Comparison of ENCODE assay signal across 8 mouse cellular contexts in genomic region chr17:46393012-46393411, GRCm38 (mm10). TPM values are rescaled to one million over a fixed set of nuclear protein-coding genes. Genes with fewer than 3 reads are reported as not detected.
DNase-seq lines count a peak whose midpoint lies in the region; ATAC-seq and TF ChIP-seq lines count a peak whose summit lies in the region.

No protein-coding gene starts in this region.

- H3K9ac ChIP-seq in forebrain, postnatal 0 days = no peak overlapping the region
- H3K9ac ChIP-seq in forebrain, embryonic 13.5 days = no peak overlapping the region
- H3K9ac ChIP-seq in neural tube, embryonic 15.5 days (replicated peaks) = no peak overlapping the region
- no peak overlapping the region for H3K9ac ChIP-seq in hindbrain, postnatal 0 days (replicated peaks; ENCODE audit: low read length)
- no peak overlapping the region for H3K9ac ChIP-seq in neural tube, embryonic 11.5 days (ENCODE audit: low read length)

- ATAC-seq in forebrain, postnatal 0 days = no peak
- no peak for ATAC-seq in forebrain, embryonic 13.5 days
- ATAC-seq in neural tube, embryonic 15.5 days (ENCODE audit: low FRiP score) = no peak
- ATAC-seq in hindbrain, postnatal 0 days = no peak
- no peak for ATAC-seq in neural tube, embryonic 11.5 days (ENCODE audit: insufficient read depth, low FRiP score, low TSS enrichment)

- no peak overlapping the region for H3K27ac ChIP-seq in forebrain, postnatal 0 days (ENCODE audit: low read depth, low read length)
- no peak overlapping the region for H3K27ac ChIP-seq in forebrain, embryonic 13.5 days
- H3K27ac ChIP-seq in neural tube, embryonic 15.5 days (replicated peaks) = no peak overlapping the region
- no peak overlapping the region for H3K27ac ChIP-seq in hindbrain, postnatal 0 days
- H3K27ac ChIP-seq in neural tube, embryonic 11.5 days (ENCODE audit: low read depth, low read length) = no peak overlapping the region

- H3K27me3 ChIP-seq in forebrain, postnatal 0 days (ENCODE audit: insufficient read depth, low read length) = no peaks in the 10 kb centered on the region
- no peaks in the 10 kb centered on the region for H3K27me3 ChIP-seq in forebrain, embryonic 13.5 days
- no peaks in the 10 kb centered on the region for H3K27me3 ChIP-seq in neural tube, embryonic 15.5 days (replicated peaks)
- no peaks in the 10 kb centered on the region for H3K27me3 ChIP-seq in hindbrain, postnatal 0 days (ENCODE audit: insufficient read depth, low read length)
- H3K27me3 ChIP-seq in neural tube, embryonic 11.5 days (ENCODE audit: control insufficient read depth, insufficient read depth, low read length) = no peaks in the 10 kb centered on the region

- peak; percentile 65 for DNase-seq in forebrain, postnatal 0 days
- peak; percentile 19 for DNase-seq in neural tube, embryonic 10.5 days (ENCODE audit: extremely low spot score, low spot score)
- peak; percentile 57 for DNase-seq in adrenal gland, postnatal 14 days
- DNase-seq in hindbrain, postnatal 0 days (ENCODE audit: low spot score) = peak; percentile 71
- peak; percentile 45 for DNase-seq in neural tube, embryonic 11.5 days (ENCODE audit: low spot score)
- no peak for DNase-seq in gastrocnemius, adult 8-10 months (ENCODE audit: low spot score in 2 of 2)

- H3K9me3 ChIP-seq in forebrain, postnatal 0 days (ENCODE audit: low read length) = no peaks in the 10 kb centered on the region
- H3K9me3 ChIP-seq in forebrain, embryonic 13.5 days (replicated peaks) = no peaks in the 10 kb centered on the region
- H3K9me3 ChIP-seq in neural tube, embryonic 15.5 days (replicated peaks) = no peaks in the 10 kb centered on the region
- no peaks in the 10 kb centered on the region for H3K9me3 ChIP-seq in hindbrain, postnatal 0 days (ENCODE audit: low read length)
- H3K9me3 ChIP-seq in neural tube, embryonic 11.5 days (ENCODE audit: control insufficient read depth, low read length) = no peaks in the 10 kb centered on the region

- TF ChIP-seq CTCF in forebrain, postnatal 0 days (IDR thresholded peaks at IDR 0.05; ENCODE audit: low read depth) = peak; percentile 74
- peak; percentile 76 for TF ChIP-seq CTCF in hindbrain, postnatal 0 days (IDR thresholded peaks at IDR 0.05; ENCODE audit: low read depth)

- H3K4me2 ChIP-seq in forebrain, postnatal 0 days (ENCODE audit: low read depth) = no peak overlapping the region
- H3K4me2 ChIP-seq in forebrain, embryonic 13.5 days = no peak overlapping the region
- H3K4me2 ChIP-seq in neural tube, embryonic 15.5 days = no peak overlapping the region
- no peak overlapping the region for H3K4me2 ChIP-seq in hindbrain, postnatal 0 days (ENCODE audit: low read depth, low read length)
- H3K4me2 ChIP-seq in neural tube, embryonic 11.5 days (ENCODE audit: low read depth) = no peak overlapping the region

- peaks cover 26% of the 10 kb centered on the region for H3K36me3 ChIP-seq in forebrain, postnatal 0 days (ENCODE audit: insufficient read depth)
- peaks cover 54% of the 10 kb centered on the region for H3K36me3 ChIP-seq in forebrain, embryonic 13.5 days (ENCODE audit: poor library complexity, severe bottlenecking)
- peaks cover 58% of the 10 kb centered on the region for H3K36me3 ChIP-seq in neural tube, embryonic 15.5 days
- peaks cover 14% of the 10 kb centered on the region for H3K36me3 ChIP-seq in hindbrain, postnatal 0 days (ENCODE audit: insufficient read depth, low read length)
- H3K36me3 ChIP-seq in neural tube, embryonic 11.5 days (ENCODE audit: control insufficient read depth, insufficient read depth, low read length) = 0 out of 2 replicates have a peak, but pooled peaks cover 2% of the 10 kb centered on the region

- WGBS in forebrain, postnatal 0 days = 47% methylated on average over 2 of the region's 2 CpGs
- WGBS in forebrain, embryonic 13.5 days = 56% methylated on average over 2 of the region's 2 CpGs
- WGBS in neural tube, embryonic 15.5 days = 44% methylated on average over 2 of the region's 2 CpGs
- 37% methylated on average over 2 of the region's 2 CpGs for WGBS in hindbrain, postnatal 0 days
- 44% methylated on average over 2 of the region's 2 CpGs for WGBS in neural tube, embryonic 11.5 days

- H3K4me1 ChIP-seq in forebrain, postnatal 0 days (ENCODE audit: insufficient read depth) = no peaks in the 10 kb centered on the region
- H3K4me1 ChIP-seq in forebrain, embryonic 13.5 days = no peaks in the 10 kb centered on the region
- no peaks in the 10 kb centered on the region for H3K4me1 ChIP-seq in neural tube, embryonic 15.5 days
- no peaks in the 10 kb centered on the region for H3K4me1 ChIP-seq in hindbrain, postnatal 0 days (ENCODE audit: insufficient read depth, low read length)
- no peaks in the 10 kb centered on the region for H3K4me1 ChIP-seq in neural tube, embryonic 11.5 days (ENCODE audit: control insufficient read depth, insufficient read depth, low read length)

- no peak overlapping the region for H3K4me3 ChIP-seq in forebrain, postnatal 0 days (ENCODE audit: low read depth, low read length)
- H3K4me3 ChIP-seq in forebrain, embryonic 13.5 days = no peak overlapping the region
- no peak overlapping the region for H3K4me3 ChIP-seq in neural tube, embryonic 15.5 days (replicated peaks)
- H3K4me3 ChIP-seq in hindbrain, postnatal 0 days (ENCODE audit: low read length) = no peak overlapping the region
- no peak overlapping the region for H3K4me3 ChIP-seq in neural tube, embryonic 11.5 days (ENCODE audit: low read depth, low read length)

RNA-seq across cellular contexts. Expression of gene Zfp318, which starts 9.5 kb away (rescaled TPM):
- total RNA-seq in forebrain, postnatal 0 days (2014; rRNA removed) = 26.1 and 28.3 TPM in 2 replicates
- polyA plus RNA-seq in forebrain, postnatal 0 days (2015; fragmentation: Nextera tagmentation; extraction: Ambion mirVana) = 11.2 and 17.6 TPM in 2 replicates
- 7.2 and 11.0 TPM in 2 replicates for polyA plus RNA-seq in forebrain, embryonic 13.5 days (2015; fragmentation: Nextera tagmentation; extraction: Ambion mirVana)
- 19.0 and 19.9 TPM in 2 replicates for polyA plus RNA-seq in neural tube, embryonic 15.5 days (2015; fragmentation: Nextera tagmentation; extraction: Ambion mirVana)
- 28.7 and 37.0 TPM in 2 replicates for total RNA-seq in adrenal gland, postnatal 14 days (2021)
- total RNA-seq in hindbrain, postnatal 0 days (2014; rRNA removed) = 20.1 and 24.5 TPM in 2 replicates
- 22.9 and 23.2 TPM in 2 replicates for polyA plus RNA-seq in hindbrain, postnatal 0 days (2015; fragmentation: Nextera tagmentation; extraction: Ambion mirVana)
- polyA plus RNA-seq in neural tube, embryonic 11.5 days (2014; fragmentation: Nextera tagmentation; extraction: Ambion mirVana) = 15.0 and 15.8 TPM in 2 replicates
- total RNA-seq in gastrocnemius, adult 8-10 months (2022) = 10 to 100 TPM; 12.4 to 15.7 (median 13.4) TPM

RNA-seq across cellular contexts. Expression of gene Crip3, which starts 35.7 kb away (rescaled TPM):
- total RNA-seq in forebrain, postnatal 0 days (2014; rRNA removed) = 0.52 and 1.1 TPM in 2 replicates
- 2.8 and 4.3 TPM in 2 replicates for polyA plus RNA-seq in forebrain, postnatal 0 days (2015; fragmentation: Nextera tagmentation; extraction: Ambion mirVana)
- 0.75 and 0.89 TPM in 2 replicates for polyA plus RNA-seq in forebrain, embryonic 13.5 days (2015; fragmentation: Nextera tagmentation; extraction: Ambion mirVana)
- polyA plus RNA-seq in neural tube, embryonic 15.5 days (2015; fragmentation: Nextera tagmentation; extraction: Ambion mirVana) = 2.7 and 43.4 TPM in 2 replicates
- 1.1 and 1.2 TPM in 2 replicates for total RNA-seq in adrenal gland, postnatal 14 days (2021)
- total RNA-seq in hindbrain, postnatal 0 days (2014; rRNA removed) = 1.4 and 4.0 TPM in 2 replicates
- polyA plus RNA-seq in hindbrain, postnatal 0 days (2015; fragmentation: Nextera tagmentation; extraction: Ambion mirVana) = 1.6 and 1.7 TPM in 2 replicates
- 0.24 and 0.74 TPM in 2 replicates for polyA plus RNA-seq in neural tube, embryonic 11.5 days (2014; fragmentation: Nextera tagmentation; extraction: Ambion mirVana)
- total RNA-seq in gastrocnemius, adult 8-10 months (2022) = 1 to 10 TPM in 1 of 4 experiments, under 1 TPM in 1, not detected in 2; 0.40 to 1.5 TPM

RNA-seq across cellular contexts. Expression of gene Slc22a7, which starts 45.2 kb away (rescaled TPM):
- 0.24 TPM in 1 of 2 replicates, not detected in the other for total RNA-seq in forebrain, postnatal 0 days (2014; rRNA removed)
- polyA plus RNA-seq in forebrain, postnatal 0 days (2015; fragmentation: Nextera tagmentation; extraction: Ambion mirVana) = 0.11 and 0.13 TPM in 2 replicates
- 0.13 TPM in 1 of 2 replicates, not detected in the other for polyA plus RNA-seq in forebrain, embryonic 13.5 days (2015; fragmentation: Nextera tagmentation; extraction: Ambion mirVana)
- polyA plus RNA-seq in neural tube, embryonic 15.5 days (2015; fragmentation: Nextera tagmentation; extraction: Ambion mirVana) = 1.3 TPM in 1 of 2 replicates, not detected in the other
- total RNA-seq in adrenal gland, postnatal 14 days (2021) = 0.49 and 14.3 TPM in 2 replicates
- not detected in 2 replicates for total RNA-seq in hindbrain, postnatal 0 days (2014; rRNA removed)
- polyA plus RNA-seq in hindbrain, postnatal 0 days (2015; fragmentation: Nextera tagmentation; extraction: Ambion mirVana) = 0.13 TPM in 1 of 2 replicates, not detected in the other
- not detected in 2 replicates for polyA plus RNA-seq in neural tube, embryonic 11.5 days (2014; fragmentation: Nextera tagmentation; extraction: Ambion mirVana)
- total RNA-seq in gastrocnemius, adult 8-10 months (2022) = not detected

Comparison
In these comparisons a context has a peak if more than half of its experiments do, and no peak if none do; other contexts are left out.
1. DNase-seq: peak in forebrain, postnatal 0 days (single experiment), neural tube, embryonic 10.5 days (single experiment), adrenal gland, postnatal 14 days (single experiment), hindbrain, postnatal 0 days (single experiment) and neural tube, embryonic 11.5 days (single experiment); none in gastrocnemius, adult 8-10 months (0 of 2).